Mouse (Mus musculus) thymus, adult 2 months (tissue): ENCODE results near the gene Med29.

ENCODE experiments used
- CTCF ChIP-seq: fragments of 200-500 bp; IDR thresholded peaks from 2 replicates; pipeline ENCODE4 v1.5.1; 2012; ENCODE audit warnings: mild to moderate bottlenecking, control low read depth, low read length, moderate library complexity, borderline replicate concordance; ENCODE audit not compliant: control insufficient read depth, poor library complexity, insufficient read depth; ENCODE audit errors: extremely low read depth
- POLR2A ChIP-seq: fragments of 200-500 bp; IDR thresholded peaks from 2 replicates; pipeline ENCODE4 v1.6.1; 2012; ENCODE audit warnings: mild to moderate bottlenecking, low read length, control low read depth, moderate library complexity; ENCODE audit not compliant: control insufficient read depth, poor library complexity, insufficient read depth; ENCODE audit errors: extremely low read depth

DNA sequence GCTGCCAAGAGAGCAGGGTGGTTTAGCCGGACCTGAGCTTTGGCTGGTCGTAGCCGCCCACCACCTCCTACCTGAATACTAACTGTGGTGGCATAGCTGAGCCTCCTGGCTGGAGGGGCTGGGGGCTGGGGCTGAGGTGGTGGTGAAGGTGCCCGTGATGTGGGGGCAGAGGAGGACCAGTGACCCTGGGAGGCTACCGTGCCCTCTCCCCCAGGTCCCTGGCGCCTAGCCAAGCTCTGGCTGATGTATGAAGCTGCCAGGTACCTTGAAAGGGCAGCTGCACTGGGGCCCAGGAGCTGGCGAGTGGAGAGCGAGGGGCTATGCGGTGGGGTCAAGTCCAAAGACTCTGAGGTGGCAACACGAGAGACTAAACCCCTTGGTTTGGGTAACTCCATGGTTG, 32.7 kb downstream of the Med29 start:
- TF ChIP-seq POLR2A (no peak), CTCF (no peak)
